ENCODE assay signal across 16 mouse cellular contexts in the genomic region with DNA sequence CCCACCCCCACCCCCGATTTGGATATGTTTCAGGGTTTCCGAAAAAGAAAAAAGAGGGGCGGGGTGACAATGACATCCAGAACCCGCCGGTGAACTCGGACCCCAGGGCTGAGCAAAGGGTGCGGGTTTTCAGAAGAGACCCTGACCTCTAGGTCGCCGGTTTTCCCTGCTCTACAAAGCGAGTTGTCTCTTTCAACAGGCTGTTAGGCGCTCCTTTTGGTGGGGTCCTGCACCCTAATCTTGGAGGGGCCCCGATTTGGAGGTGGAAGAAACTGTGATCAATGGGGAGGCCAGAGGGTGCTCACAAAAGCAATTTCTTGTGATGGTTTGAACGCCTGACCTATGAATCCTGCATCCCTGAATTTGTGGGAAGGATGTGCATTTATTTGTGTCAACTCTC. TPM values are rescaled to one million over a fixed set of nuclear protein-coding genes. Genes with fewer than 3 reads are reported as not detected.
DNase-seq lines count a peak whose midpoint lies in the region; ATAC-seq lines count a peak whose summit lies in the region.
"Had no signal": no experiment of that assay in that cellular context is flagged by ENCODE, and none has a peak within 500 bp of the region (broad histone marks: within the 10 kb centered on the region; RNA-seq: fewer than 3 reads in every experiment).

No protein-coding gene starts in this region.

- H3K27me3 ChIP-seq in embryonic facial prominence, embryonic 12.5 days: peaks cover 90% of the 10 kb centered on the region
- H3K27me3 ChIP-seq in forebrain, embryonic 16.5 days (replicated peaks; ENCODE audit: control insufficient read depth, insufficient read depth, low read length): peaks cover 56% of the 10 kb centered on the region
- H3K27me3 ChIP-seq in midbrain, embryonic 10.5 days (ENCODE audit: low read depth, poor library complexity, severe bottlenecking): peaks cover 98% of the 10 kb centered on the region
- H3K27me3 ChIP-seq in neural tube, embryonic 12.5 days (replicated peaks): peaks cover 73% of the 10 kb centered on the region

- 4% methylated on average over 13 of the region's 13 CpGs for WGBS in embryonic facial prominence, embryonic 12.5 days
- 5% methylated on average over 13 of the region's 13 CpGs for WGBS in forebrain, embryonic 16.5 days
- WGBS in midbrain, embryonic 10.5 days: 3% methylated on average over 13 of the region's 13 CpGs
- WGBS in neural tube, embryonic 12.5 days: 2% methylated on average over 13 of the region's 13 CpGs

- no peaks in the 10 kb centered on the region for H3K36me3 ChIP-seq in embryonic facial prominence, embryonic 12.5 days
- no peaks in the 10 kb centered on the region for H3K36me3 ChIP-seq in forebrain, embryonic 16.5 days (ENCODE audit: control insufficient read depth, insufficient read depth)
- H3K36me3 ChIP-seq in midbrain, embryonic 10.5 days: peaks cover 3% of the 10 kb centered on the region; the same call in 1 of the 2 replicates
- H3K36me3 ChIP-seq in neural tube, embryonic 12.5 days: peaks cover 5% of the 10 kb centered on the region; the same call in 1 of the 2 replicates
- H3K36me3 ChIP-seq: heart, embryonic 13.5 days; liver, embryonic 12.5 days had no signal

- peaks cover 18% of the 10 kb centered on the region; the same call in 1 of the 2 replicates for H3K4me1 ChIP-seq in embryonic facial prominence, embryonic 12.5 days
- H3K4me1 ChIP-seq in forebrain, embryonic 16.5 days (replicated peaks; ENCODE audit: control insufficient read depth, insufficient read depth, low read length): peaks cover 28% of the 10 kb centered on the region
- peaks cover 70% of the 10 kb centered on the region for H3K4me1 ChIP-seq in midbrain, embryonic 10.5 days
- H3K4me1 ChIP-seq in neural tube, embryonic 12.5 days: peaks cover 25% of the 10 kb centered on the region

- no peak overlapping the region for H3K27ac ChIP-seq in embryonic facial prominence, embryonic 12.5 days
- no peak overlapping the region for H3K27ac ChIP-seq in forebrain, embryonic 16.5 days (ENCODE audit: low read length)
- H3K27ac ChIP-seq in midbrain, embryonic 10.5 days (replicated peaks): peak overlapping the region; percentile 91
- H3K27ac ChIP-seq in neural tube, embryonic 12.5 days: peak overlapping the region; percentile 74; the same call in 1 of the 2 replicates
- H3K27ac ChIP-seq: heart, embryonic 13.5 days; liver, embryonic 12.5 days had no signal

- no peak overlapping the region for H3K4me3 ChIP-seq in embryonic facial prominence, embryonic 12.5 days
- peak overlapping the region; percentile 21; the same call in 1 of the 2 replicates for H3K4me3 ChIP-seq in forebrain, embryonic 16.5 days (replicated peaks; ENCODE audit: low read length)
- H3K4me3 ChIP-seq in midbrain, embryonic 10.5 days: peak overlapping the region; percentile 59
- peak overlapping the region; percentile 55 for H3K4me3 ChIP-seq in neural tube, embryonic 12.5 days
- H3K4me3 ChIP-seq: liver, embryonic 12.5 days had no signal

- no peak for ATAC-seq in embryonic facial prominence, embryonic 12.5 days (ENCODE audit: insufficient number of reproducible peaks, insufficient read depth, low FRiP score, low TSS enrichment)
- ATAC-seq in forebrain, embryonic 16.5 days: no peak
- no peak for ATAC-seq in neural tube, embryonic 12.5 days (ENCODE audit: low FRiP score, low read depth)
- ATAC-seq: liver, embryonic 12.5 days; lung, postnatal 0 days; Patski had no signal

- H3K4me2 ChIP-seq in embryonic facial prominence, embryonic 12.5 days (replicated peaks): peak overlapping the region; percentile 26; the same call in 1 of the 2 replicates
- no peak overlapping the region; the same call in 1 of the 2 replicates for H3K4me2 ChIP-seq in forebrain, embryonic 16.5 days (ENCODE audit: low read length)
- H3K4me2 ChIP-seq in neural tube, embryonic 12.5 days (replicated peaks): peak overlapping the region; percentile 68
- H3K4me2 ChIP-seq: liver, embryonic 12.5 days had no signal

- no peak overlapping the region for H3K9ac ChIP-seq in embryonic facial prominence, embryonic 12.5 days
- no peak overlapping the region for H3K9ac ChIP-seq in forebrain, embryonic 16.5 days (replicated peaks; ENCODE audit: low read depth, low read length)
- peak overlapping the region; percentile 90 for H3K9ac ChIP-seq in neural tube, embryonic 12.5 days
- H3K9ac ChIP-seq: heart, embryonic 13.5 days; liver, embryonic 12.5 days had no signal

- no peaks in the 10 kb centered on the region for H3K9me3 ChIP-seq in embryonic facial prominence, embryonic 12.5 days
- H3K9me3 ChIP-seq in forebrain, embryonic 16.5 days (ENCODE audit: control insufficient read depth, low read length): no peaks in the 10 kb centered on the region
- H3K9me3 ChIP-seq in midbrain, embryonic 10.5 days (replicated peaks): no peaks in the 10 kb centered on the region
- no peaks in the 10 kb centered on the region for H3K9me3 ChIP-seq in neural tube, embryonic 12.5 days
- H3K9me3 ChIP-seq: heart, embryonic 13.5 days; liver, embryonic 12.5 days had no signal

- DNase-seq in midbrain, embryonic 10.5 days (ENCODE audit: low spot score): peak; percentile 47
- no peak for DNase-seq in adipocyte (ENCODE audit: low spot score)
- DNase-seq in thymus, postnatal 36 days: no peak
- DNase-seq in ovary, postnatal 10 days (ENCODE audit: low spot score): no peak
- DNase-seq: cerebellum, adult 9-11 months; gastrocnemius, postnatal 10 days; thymus, adult 2 months had no signal

RNA-seq across cellular contexts. Expression of a gene that starts 7.0 kb away (rescaled TPM):
- polyA plus RNA-seq in embryonic facial prominence, embryonic 12.5 days (2016; fragmentation: Nextera tagmentation; extraction: Ambion mirVana): 0.96 and 1.9 TPM in 2 replicates
- polyA plus RNA-seq in forebrain, embryonic 16.5 days (2015; fragmentation: Nextera tagmentation; extraction: Ambion mirVana): 3.8 and 7.0 TPM in 2 replicates
- polyA plus RNA-seq in midbrain, embryonic 10.5 days (2016; fragmentation: Nextera tagmentation; extraction: Ambion mirVana): 23.5 and 30.5 TPM in 2 replicates
- polyA plus RNA-seq in neural tube, embryonic 12.5 days (2016; fragmentation: Nextera tagmentation; extraction: Ambion mirVana): 64.9 and 70.8 TPM in 2 replicates
- polyA plus RNA-seq: adrenal gland, adult 2 months; heart, embryonic 13.5 days; kidney, embryonic 14.5 days; liver, embryonic 12.5 days; lung, postnatal 0 days had no signal

RNA-seq across cellular contexts. Expression of a gene that starts 34.1 kb away (rescaled TPM):
- 3.5 and 4.4 TPM in 2 replicates for polyA plus RNA-seq in embryonic facial prominence, embryonic 12.5 days (2016; fragmentation: Nextera tagmentation; extraction: Ambion mirVana)
- 1.9 and 2.3 TPM in 2 replicates for polyA plus RNA-seq in forebrain, embryonic 16.5 days (2015; fragmentation: Nextera tagmentation; extraction: Ambion mirVana)
- 5.5 and 6.2 TPM in 2 replicates for polyA plus RNA-seq in midbrain, embryonic 10.5 days (2016; fragmentation: Nextera tagmentation; extraction: Ambion mirVana)
- polyA plus RNA-seq in neural tube, embryonic 12.5 days (2016; fragmentation: Nextera tagmentation; extraction: Ambion mirVana): 7.0 TPM in 2 replicates

RNA-seq across cellular contexts. Expression of a gene that starts 37.9 kb away (rescaled TPM):
- polyA plus RNA-seq in embryonic facial prominence, embryonic 12.5 days (2016; fragmentation: Nextera tagmentation; extraction: Ambion mirVana): not detected in 2 replicates
- not detected in 2 replicates for polyA plus RNA-seq in forebrain, embryonic 16.5 days (2015; fragmentation: Nextera tagmentation; extraction: Ambion mirVana)
- polyA plus RNA-seq in midbrain, embryonic 10.5 days (2016; fragmentation: Nextera tagmentation; extraction: Ambion mirVana): not detected in 2 replicates
- polyA plus RNA-seq in neural tube, embryonic 12.5 days (2016; fragmentation: Nextera tagmentation; extraction: Ambion mirVana): not detected in 2 replicates
- polyA plus RNA-seq: heart, embryonic 13.5 days; kidney, embryonic 14.5 days; liver, embryonic 12.5 days; lung, postnatal 0 days had no signal

Comparison
In these comparisons a context has a peak if more than half of its experiments do, and no peak if none do; other contexts are left out.
1. H3K27ac ChIP-seq: peak in midbrain, embryonic 10.5 days (single experiment) and neural tube, embryonic 12.5 days (single experiment); none in embryonic facial prominence, embryonic 12.5 days (single experiment) and forebrain, embryonic 16.5 days (single experiment).